Mouse (Mus musculus) heart, adult 10 weeks (tissue): ENCODE data around the gene Calm1. TPM values are rescaled to one million over a fixed set of nuclear protein-coding genes. Genes with fewer than 3 reads are reported as not detected.

Experiments used
- polyA plus RNA-seq: library from polyadenylated mRNA; stranded (reverse); fragments of 350-450 nt; fragmentation: Illumina TruSeq; extraction: RNeasy Lipid Tissue Mini Kit (QIAGEN cat#74804); gene quantifications from one replicate; pipeline ENCODE4 v1.2.3, GENCODE M21; 2014; ENCODE audit warnings: low read depth, low replicate concordance

Calm1 gene
- polyA plus RNA-seq, result 131 TPM

DNA sequence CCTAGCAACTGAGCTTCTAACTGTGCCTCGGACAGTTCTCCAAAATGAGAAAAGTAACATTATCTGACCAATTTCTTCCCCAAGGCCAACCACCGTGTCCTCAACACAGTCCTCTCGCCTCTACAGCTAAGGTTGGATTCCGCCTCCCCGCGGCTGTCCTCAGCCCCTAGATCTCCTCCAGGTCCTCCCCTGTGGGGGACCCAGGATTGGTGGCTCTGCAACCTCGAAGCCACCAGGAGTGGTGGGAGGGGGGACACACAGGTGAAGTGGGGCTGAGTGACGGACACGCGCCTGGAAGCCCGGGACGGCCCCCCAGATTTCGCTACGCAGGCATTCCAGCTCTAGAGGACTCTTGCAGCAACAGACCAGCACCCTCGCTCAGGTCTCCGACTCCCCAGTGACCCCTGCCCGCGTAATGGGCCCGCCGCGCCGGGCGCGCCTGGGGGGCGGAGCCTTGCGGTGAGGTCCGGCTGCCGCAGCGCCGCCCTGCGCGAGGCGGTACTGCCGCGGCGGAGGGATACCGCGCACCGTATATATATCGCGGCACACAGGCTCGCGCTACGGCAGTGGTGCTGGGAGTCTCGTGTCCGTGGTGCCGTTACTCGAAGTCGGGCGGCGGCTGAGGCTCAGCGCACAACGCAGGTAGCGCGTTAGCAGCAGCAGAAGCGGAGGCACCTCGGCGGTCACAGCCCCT, at the start of gene Calm1:
Gene Calm1, plus strand, starts transcription at position 469 of the 694 bp plus-strand sequence.

DNA sequence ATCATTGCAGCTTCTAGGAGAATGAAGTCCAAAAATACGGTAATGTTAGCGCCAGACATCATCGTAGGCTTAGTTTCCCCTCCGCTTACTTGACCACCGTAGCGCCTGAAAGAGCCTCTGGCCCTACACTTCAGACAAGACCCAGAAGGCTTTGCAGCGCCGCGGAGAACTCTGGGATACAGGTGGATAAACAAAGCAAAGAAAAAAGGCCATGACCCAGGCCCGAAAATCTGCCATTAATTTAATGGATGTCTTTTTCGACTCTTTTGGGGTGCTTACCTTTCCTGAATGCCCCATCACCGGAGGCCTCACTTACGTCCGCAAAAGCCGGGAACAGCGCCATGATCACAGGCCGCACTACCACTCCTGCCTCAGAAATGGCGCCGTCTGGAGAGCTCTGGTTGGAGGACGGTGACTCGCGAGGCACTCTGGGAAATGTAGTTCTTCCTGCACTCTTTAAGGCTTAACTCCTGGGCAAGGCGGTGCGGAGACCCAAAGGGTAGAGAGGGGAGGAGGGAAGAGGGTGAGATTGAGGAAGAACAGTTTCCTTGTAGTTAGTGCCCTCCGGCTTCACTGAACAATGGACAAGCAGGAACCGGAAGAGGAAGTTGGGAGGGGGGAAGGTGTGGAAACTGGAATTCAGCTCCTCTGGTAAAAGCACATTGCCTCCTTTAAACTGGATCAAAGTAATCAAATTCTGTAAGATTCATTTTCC, 39.8 kb upstream of the Calm1 start, which contains the start of gene Nrde2:
Gene Nrde2, minus strand, starts transcription at position 393 of the 715 bp plus-strand sequence.

Other genes starting within 250 kb of the Calm1 start
- gene Kcnk13, start 234.9 kb upstream of the Calm1 start, polyA plus RNA-seq, result 0.47 TPM
- 144 TPM for gene Psmc1, start 89.3 kb upstream of the Calm1 start, polyA plus RNA-seq
- gene Nrde2, start 39.8 kb upstream of the Calm1 start, polyA plus RNA-seq, result 8.6 TPM